Mouse (Mus musculus) heart, embryonic 12.5 days (tissue): ENCODE measurements around the gene Tead2. TPM values are rescaled to one million over a fixed set of nuclear protein-coding genes. Genes with fewer than 3 reads are reported as not detected.
A peak's percentile ranks its signal among the peaks of the same experiment; 100 is the strongest.
"Not testable (repeated sequence)": the region's sequence is repeated elsewhere in the genome, so short reads cannot be mapped to it uniquely, and the experiment has no call there.

Experiments used
- ATAC-seq: fragments of 200-750 bp; cut with Nextera tagmentation; 2 replicates; pipeline ENCODE4 v1.8.0; 2017; ENCODE audit warnings: moderate TSS enrichment, moderate library complexity; ENCODE audit not compliant: insufficient number of reproducible peaks, low FRiP score
- H3K27ac ChIP-seq: fragments of 300-500 bp; sonication (generic); 2 replicates; pipeline ENCODE4 v1.5.1; 2016; ENCODE audit warnings: mild to moderate bottlenecking, moderate library complexity; ENCODE audit not compliant: poor library complexity, severe bottlenecking
- H3K27me3 ChIP-seq: fragments of 300-500 bp; sonication (generic); replicated peaks from 2 replicates; pipeline ENCODE4 v1.6.1; 2016; ENCODE audit warnings: mild to moderate bottlenecking, moderate library complexity
- H3K36me3 ChIP-seq: fragments of 300-500 bp; sonication (generic); 2 replicates; pipeline ENCODE4 v1.6.1; 2016; ENCODE audit warnings: mild to moderate bottlenecking, moderate library complexity
- H3K4me1 ChIP-seq: fragments of 300-500 bp; sonication (generic); replicated peaks from 2 replicates; pipeline ENCODE4 v1.6.1; 2016; ENCODE audit warnings: mild to moderate bottlenecking
- H3K4me2 ChIP-seq: fragments of 300-500 bp; sonication (generic); 2 replicates; pipeline ENCODE4 v1.6.1; 2016; ENCODE audit warnings: mild to moderate bottlenecking, moderate library complexity
- H3K4me3 ChIP-seq: fragments of 300-500 bp; sonication (generic); 2 replicates; pipeline ENCODE4 v1.5.1; 2016; ENCODE audit warnings: mild to moderate bottlenecking
- H3K9ac ChIP-seq: fragments of 300-500 bp; sonication (generic); 2 replicates; pipeline ENCODE4 v1.6.1; 2016; ENCODE audit warnings: mild to moderate bottlenecking, moderate library complexity
- H3K9me3 ChIP-seq: fragments of 300-500 bp; sonication (generic); replicated peaks from 2 replicates; pipeline ENCODE4 v1.6.1; 2016; ENCODE audit warnings: mild to moderate bottlenecking, moderate library complexity
- WGBS: fragments of 180-500 bp; shearing (Covaris S2); methylation state at CpG from one replicate; pipeline ENCODE4 v1.1.7; 2016; 5-methylcytosine and 5-hydroxymethylcytosine counted together
- polyA plus RNA-seq: library from polyadenylated mRNA; unstranded; fragments of >200 nt; fragmentation: Nextera tagmentation; extraction: Ambion mirVana; gene quantifications from 2 replicates; pipeline ENCODE4 v1.2.1, GENCODE M21; 2016

Tead2 gene
- polyA plus RNA-seq, 1 experiment from 2014 or later, result 138 TPM

DNA sequence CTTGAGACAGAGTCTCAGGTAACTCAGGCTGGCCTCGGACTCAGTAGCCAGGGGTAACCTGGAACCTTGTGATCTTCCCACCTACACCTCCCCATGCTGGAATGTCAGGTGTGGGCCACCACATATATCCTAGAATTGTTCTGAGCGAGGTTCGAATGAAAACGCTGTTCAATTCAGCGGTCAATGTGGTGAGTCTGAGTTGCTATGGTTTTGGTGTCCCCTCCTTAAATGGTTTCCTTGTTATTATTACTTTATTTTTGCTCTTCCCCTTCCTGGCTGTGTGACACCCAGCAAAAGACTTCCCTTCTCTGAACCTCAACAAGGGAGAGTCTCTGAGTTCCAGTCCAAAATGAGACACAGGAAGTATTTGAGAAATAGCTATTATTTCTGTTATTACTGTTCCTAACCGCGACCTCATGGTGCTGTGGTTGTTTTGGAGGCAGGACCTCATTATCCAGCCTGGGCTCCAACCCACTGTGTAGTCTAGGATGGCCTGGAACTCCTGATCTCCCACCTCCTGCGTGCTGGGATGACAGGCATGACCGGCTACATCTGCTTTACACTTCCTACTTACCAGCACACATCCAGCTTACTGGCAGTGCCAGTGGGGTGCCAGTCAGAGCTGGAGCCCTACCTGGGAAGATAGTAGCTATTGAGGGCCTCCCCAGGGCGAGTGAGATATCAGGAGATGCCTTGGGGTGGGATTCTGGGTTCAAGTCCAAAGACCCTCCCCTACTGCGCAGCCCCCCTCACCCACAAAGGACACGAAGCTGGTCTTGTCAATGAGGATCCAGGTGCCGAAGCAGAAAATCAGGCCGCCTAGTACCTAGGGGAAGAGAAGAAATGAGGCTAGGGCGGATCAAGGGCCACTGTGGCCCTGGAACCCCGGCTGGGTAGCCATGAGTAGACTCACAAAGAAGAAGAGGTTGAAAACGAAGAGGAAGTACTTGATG is 22.5 kb downstream of the Tead2 start:
- Histone ChIP-seq H3K4me1 (peaks cover 46% of the 10 kb centered on the region), H3K27me3 (peaks cover 24% of the 10 kb centered on the region), H3K4me3 (no peak overlapping the region), H3K9me3 (no peaks in the 10 kb centered on the region), H3K27ac (no peak overlapping the region), H3K4me2 (peak overlapping the region; percentile 5), H3K9ac (no peak overlapping the region), H3K36me3 (peaks cover 12% of the 10 kb centered on the region)
- WGBS, result 71% methylated on average over 17 of the region's 17 CpGs
- no peak for ATAC-seq

DNA sequence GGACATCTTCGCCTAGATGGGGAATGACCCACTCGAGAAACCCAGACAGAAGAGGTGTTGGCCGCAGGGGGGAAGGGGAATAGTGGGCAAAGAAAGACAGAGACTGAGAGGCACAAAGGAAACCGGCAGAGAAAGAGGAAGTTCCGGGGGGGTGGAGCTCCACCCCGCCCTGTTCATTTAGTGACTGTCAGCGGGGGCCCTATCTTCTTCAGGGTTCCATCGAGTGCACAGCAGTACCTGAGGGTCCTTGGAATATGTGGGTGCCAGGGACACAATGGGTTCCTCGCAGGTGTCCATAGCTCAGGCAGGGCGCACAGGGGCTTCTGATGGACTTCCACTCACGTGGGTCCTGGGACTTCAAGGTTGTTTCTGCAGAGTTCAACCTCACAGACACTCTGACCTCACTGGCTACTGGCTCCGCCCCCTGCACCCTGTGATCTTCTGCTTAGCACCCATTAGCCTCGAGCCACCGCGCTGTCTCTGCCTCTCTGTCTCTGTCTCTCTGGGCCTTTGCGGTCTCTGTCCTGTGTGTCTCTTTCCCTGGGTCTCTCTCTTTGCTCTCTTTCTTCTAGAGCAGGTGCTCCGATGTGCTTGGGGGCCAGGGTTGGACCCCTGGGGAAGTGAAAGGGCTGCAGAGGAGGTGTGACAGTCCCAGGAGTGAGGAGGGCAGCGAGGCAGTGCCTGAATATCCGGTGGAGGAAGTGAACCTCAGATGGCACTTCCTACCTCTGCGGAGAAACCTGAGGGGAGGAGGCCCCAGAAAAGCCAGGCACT is 23.4 kb downstream of the Tead2 start, which contains the start of gene Cd37:
TSS of gene Cd37 (minus strand) at position 393 of the 774 bp plus-strand sequence.
- 33% methylated on average over 20 of the region's 20 CpGs for WGBS
- Histone ChIP-seq H3K36me3 (peaks cover 5% of the 10 kb centered on the region), H3K9ac (no peak within 1 kb of the TSS), H3K27ac (no peak within 1 kb of the TSS), H3K4me2 (peak within 1 kb of the TSS; percentile 5), H3K4me3 (no peak within 1 kb of the TSS), H3K9me3 (no peaks in the 10 kb centered on the region), H3K27me3 (peaks cover 24% of the 10 kb centered on the region), H3K4me1 (peaks cover 37% of the 10 kb centered on the region)
- no peak for ATAC-seq

DNA sequence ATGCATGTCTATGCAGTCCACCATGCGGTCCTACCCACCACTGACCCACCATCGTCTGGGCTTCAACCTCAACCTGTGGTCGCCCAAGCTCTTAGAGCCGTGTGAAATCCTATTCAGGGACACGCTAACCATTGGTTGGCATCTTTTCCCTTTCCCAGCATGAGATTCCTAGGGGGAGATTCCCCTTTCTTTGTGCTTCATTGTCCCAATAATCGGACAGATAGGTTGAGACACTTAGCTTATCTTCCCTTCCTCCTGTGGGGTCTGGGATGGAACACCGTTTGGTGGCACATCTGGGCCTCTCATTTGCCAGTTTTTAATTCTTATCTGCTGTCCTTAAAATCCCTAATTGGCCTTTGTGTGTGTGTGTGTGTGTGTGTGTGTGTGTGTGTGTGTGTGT is 24.6 kb downstream of the Tead2 start:
- WGBS, result 80% methylated on average over 7 of the region's 7 CpGs

DNA sequence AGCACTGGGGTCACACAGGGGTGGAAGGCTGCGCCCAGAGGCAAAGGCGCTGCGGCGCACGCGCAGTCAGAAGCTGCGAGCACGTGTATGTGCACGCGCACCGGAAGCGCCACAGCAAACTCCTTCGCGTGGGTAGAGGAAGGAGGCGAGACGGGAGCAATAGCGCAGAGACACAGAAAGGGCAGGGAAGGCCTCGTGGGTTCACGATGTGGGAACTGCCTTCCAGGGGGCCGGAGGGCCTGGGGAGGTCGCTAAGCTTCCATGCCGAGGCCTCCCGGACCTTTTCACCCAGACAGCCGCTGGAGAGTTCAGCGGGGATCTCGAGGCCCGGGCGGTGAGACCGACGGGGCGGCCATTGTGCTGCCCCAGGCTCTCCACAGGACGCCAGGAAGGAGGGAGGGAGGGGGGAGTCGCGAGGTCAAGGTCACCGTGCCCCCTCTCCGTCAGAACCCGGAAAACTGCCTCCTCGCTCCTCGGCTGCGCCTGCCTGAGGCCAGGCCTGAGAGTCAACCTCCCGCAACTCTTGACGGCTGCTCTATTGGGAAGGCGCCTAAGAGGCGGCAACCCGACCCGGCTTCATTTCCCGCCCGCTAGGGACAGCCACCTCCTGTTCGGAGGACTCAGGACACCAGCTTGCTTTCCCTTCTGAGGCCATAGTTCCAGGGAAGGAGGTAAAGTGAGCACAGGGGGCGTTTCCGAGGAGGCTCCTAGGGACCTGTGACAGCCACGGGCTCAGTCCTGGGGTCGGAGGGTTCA is 25.3 kb downstream of the Tead2 start, which contains the start of gene Slc6a16:
TSS of gene Slc6a16 (plus strand) at position 453 of the 756 bp plus-strand sequence.
- peak within 1 kb of the TSS; percentile 58 for H3K4me2 ChIP-seq
- H3K27me3 ChIP-seq, result peaks cover 24% of the 10 kb centered on the region
- peak; percentile 27; the same call in 1 of the 2 replicates for ATAC-seq
- peak within 1 kb of the TSS; percentile 33 for H3K4me3 ChIP-seq
- no peaks in the 10 kb centered on the region for H3K36me3 ChIP-seq
- 13% methylated on average over 53 of the region's 53 CpGs for WGBS
- peak within 1 kb of the TSS; percentile 58 for H3K9ac ChIP-seq
- H3K9me3 ChIP-seq, result no peaks in the 10 kb centered on the region
- H3K4me1 ChIP-seq, result peaks cover 20% of the 10 kb centered on the region
- H3K27ac ChIP-seq, result no peak within 1 kb of the TSS

More for the DNA sequence above, 24.6 kb downstream of the Tead2 start:
- Histone ChIP-seq H3K9me3 (no peaks in the 10 kb centered on the region), H3K4me2 (no peak overlapping the region), H3K27ac (no peak overlapping the region), H3K4me3 (no peak overlapping the region), H3K27me3 (peaks cover 24% of the 10 kb centered on the region), H3K9ac (no peak overlapping the region), H3K36me3 (no peaks in the 10 kb centered on the region), H3K4me1 (peaks cover 27% of the 10 kb centered on the region)
- ATAC-seq, result no peak

DNA sequence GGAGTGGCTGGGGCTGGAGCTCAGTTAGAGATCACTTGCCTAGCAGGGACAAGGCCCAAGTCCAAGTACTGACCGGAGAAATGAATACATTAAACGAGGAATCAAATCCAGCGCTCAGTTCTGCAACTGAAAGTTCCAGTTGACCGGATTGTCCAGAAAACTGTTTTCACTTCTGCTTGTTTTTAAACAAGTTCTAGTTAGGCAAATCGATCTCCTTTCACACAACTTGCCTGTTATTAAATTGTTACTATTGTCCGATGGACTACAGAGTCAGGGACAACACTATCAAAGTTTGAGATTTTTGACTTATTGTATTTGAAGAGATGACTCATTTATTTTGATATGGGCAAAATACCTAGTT is 25.8 kb downstream of the Tead2 start:
- Histone ChIP-seq H3K27ac (no peak overlapping the region), H3K9ac (peak overlapping the region; percentile 58), H3K27me3 (peaks cover 24% of the 10 kb centered on the region), H3K36me3 (no peaks in the 10 kb centered on the region), H3K9me3 (no peaks in the 10 kb centered on the region), H3K4me3 (peak overlapping the region; percentile 33), H3K4me1 (peaks cover 16% of the 10 kb centered on the region), H3K4me2 (peak overlapping the region; percentile 58)
- WGBS, result 79% methylated on average over 6 of the region's 6 CpGs
- ATAC-seq, result no peak

DNA sequence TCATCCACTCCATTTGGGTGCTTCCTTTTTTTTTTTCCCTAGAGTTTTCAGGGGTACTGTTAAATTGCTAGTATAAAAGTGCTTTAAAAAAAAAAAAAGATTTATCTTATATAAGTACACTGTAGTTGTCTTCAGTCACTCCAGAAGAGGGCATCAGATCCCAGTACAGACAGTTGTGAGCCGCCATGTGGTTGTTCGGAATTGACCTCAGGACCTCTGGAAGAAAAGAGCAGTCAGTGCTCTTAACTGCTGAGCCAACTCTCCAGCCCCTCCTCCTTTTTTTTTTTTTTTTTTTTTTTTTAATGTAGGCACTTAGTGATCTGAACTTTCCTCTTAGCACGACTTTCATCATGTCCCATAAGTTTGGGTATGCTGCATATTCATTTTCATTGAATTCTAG is 32.1 kb downstream of the Tead2 start:
- Histone ChIP-seq H3K9ac (no peak overlapping the region), H3K9me3 (no peaks in the 10 kb centered on the region), H3K4me1 (no peaks in the 10 kb centered on the region), H3K36me3 (no peaks in the 10 kb centered on the region), H3K27ac (no peak overlapping the region), H3K4me3 (no peak overlapping the region), H3K4me2 (no peak overlapping the region), H3K27me3 (no peaks in the 10 kb centered on the region)
- no peak for ATAC-seq
- WGBS, result 42% methylated on average over 3 of the region's 3 CpGs

DNA sequence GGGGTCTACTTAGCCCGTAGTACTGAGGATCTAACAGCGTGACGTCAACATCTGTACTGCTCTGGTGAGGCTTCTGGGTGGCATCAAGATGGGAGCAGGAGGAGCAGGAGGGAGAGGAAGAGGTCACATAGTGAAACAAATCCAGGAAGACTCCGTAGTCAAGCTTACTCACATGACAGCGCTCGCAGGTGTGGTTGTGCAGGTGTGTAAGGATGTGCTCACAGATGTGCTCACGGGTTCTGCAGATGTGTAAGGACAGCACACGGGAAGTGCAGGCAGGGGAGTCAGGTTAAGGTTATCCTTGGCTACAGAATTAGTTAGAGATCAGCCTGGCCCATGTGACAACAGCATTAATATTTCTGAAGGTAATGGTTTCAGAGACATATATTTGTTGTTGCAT is 38.3 kb downstream of the Tead2 start:
- 84% methylated on average over 8 of the region's 8 CpGs for whole genome bisulfite sequencing
- Histone ChIP-seq H3K9ac (no peak overlapping the region), H3K4me2 (no peak overlapping the region), H3K36me3 (no peaks in the 10 kb centered on the region), H3K27me3 (peaks cover 9% of the 10 kb centered on the region; the same call in 1 of the 2 replicates), H3K27ac (no peak overlapping the region), H3K4me3 (no peak overlapping the region), H3K4me1 (peaks cover 11% of the 10 kb centered on the region; the same call in 1 of the 2 replicates), H3K9me3 (no peaks in the 10 kb centered on the region)
- ATAC-seq, result no peak

DNA sequence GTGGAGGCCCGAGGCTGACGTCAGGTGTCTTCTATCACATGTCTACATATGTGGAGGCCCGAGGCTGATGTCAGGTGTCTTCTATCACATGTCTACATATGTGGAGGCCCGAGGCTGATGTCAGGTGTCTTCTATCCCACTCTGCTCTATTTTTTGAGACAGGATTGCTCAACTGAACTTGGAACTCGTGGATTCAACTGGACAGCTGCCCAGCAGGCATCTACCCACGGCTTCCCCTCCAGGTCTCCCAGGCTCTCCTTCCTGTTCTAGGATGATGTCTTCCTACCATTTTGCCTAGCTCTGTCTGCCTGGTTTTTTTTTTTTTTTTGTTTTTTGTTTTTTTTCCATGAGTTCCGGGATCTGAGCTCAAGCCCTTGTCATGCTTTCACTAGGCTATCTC is 40.3 kb downstream of the Tead2 start:
- H3K9ac ChIP-seq, H3K27ac ChIP-seq, H3K4me3 ChIP-seq, ATAC-seq, H3K36me3 ChIP-seq, H3K4me2 ChIP-seq, H3K9me3 ChIP-seq: not testable (repeated sequence)
- peaks cover 11% of the 10 kb centered on the region; the same call in 1 of the 2 replicates for H3K4me1 ChIP-seq
- 65% methylated on average over 7 of the region's 7 CpGs for WGBS
- peaks cover 17% of the 10 kb centered on the region; the same call in 1 of the 2 replicates for H3K27me3 ChIP-seq

DNA sequence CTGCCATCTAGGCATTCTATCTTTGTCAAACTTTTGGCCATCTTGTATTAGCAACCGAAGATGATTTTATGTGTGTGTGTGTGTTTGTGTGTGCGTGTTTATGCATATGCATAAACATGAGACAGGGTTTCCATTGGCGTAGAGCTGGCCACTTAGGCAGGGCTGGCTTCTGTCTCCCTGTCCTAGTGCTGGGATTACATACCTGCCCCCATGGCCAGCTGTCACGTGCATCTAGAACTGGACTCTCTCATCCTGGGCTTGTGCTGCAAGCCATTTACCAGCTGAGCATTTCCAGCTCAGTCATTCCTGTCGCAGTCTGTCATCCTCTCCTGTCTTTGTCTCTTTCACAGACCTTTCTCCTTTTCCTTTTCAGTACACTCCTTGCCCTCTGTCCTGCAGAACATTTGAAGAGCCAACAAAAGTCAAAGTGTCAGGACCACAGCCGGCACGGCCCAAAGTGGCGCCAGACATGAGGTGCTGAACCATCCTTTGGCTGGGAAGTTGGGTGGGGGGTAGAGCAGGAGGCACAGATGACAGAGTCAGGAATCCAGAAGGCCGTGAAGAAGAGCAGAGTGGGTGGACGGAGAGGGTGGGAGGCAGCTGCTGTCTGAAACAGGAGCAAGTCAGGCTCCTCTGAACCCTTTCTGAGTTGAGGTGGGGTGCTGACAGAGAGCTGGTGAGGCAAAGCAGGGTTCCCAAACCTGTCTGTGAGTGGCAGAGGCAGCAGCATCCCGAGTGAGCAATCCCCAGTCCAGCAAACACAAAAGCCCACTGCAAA is 41.7 kb downstream of the Tead2 start:
- peaks cover 17% of the 10 kb centered on the region; the same call in 1 of the 2 replicates for H3K27me3 ChIP-seq
- H3K4me2 ChIP-seq, result no peak overlapping the region
- H3K4me1 ChIP-seq, result peaks cover 25% of the 10 kb centered on the region
- no peaks in the 10 kb centered on the region for H3K9me3 ChIP-seq
- peak overlapping the region; percentile 26; the same call in 1 of the 2 replicates for H3K9ac ChIP-seq
- H3K27ac ChIP-seq, result no peak overlapping the region
- 45% methylated on average over 11 of the region's 11 CpGs for WGBS
- no peak for ATAC-seq
- no peak overlapping the region for H3K4me3 ChIP-seq
- no peaks in the 10 kb centered on the region for H3K36me3 ChIP-seq

DNA sequence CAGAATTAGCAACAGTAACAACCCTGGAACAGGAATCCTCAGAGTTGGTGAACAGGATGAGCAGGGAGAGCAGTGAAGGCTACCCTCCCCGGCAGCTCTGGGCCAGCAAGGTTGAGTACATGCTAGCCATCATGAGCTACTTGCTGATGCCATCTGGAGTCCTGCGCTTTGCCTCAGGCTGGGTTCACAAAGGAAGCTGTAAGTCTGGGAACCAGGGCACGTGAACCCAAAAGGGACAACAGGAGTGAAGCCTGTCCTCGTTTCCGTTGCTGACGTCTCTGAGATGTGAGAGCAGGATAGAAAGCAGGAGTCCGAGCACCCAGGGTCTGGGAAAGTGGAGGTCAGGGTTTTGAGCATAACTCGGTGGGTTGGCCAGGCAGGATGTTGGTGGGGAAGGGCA is 43.7 kb downstream of the Tead2 start:
- 83% methylated on average over 8 of the region's 8 CpGs for WGBS
- Histone ChIP-seq H3K9me3 (no peaks in the 10 kb centered on the region), H3K4me3 (no peak overlapping the region), H3K9ac (no peak overlapping the region), H3K4me2 (no peak overlapping the region), H3K27me3 (peaks cover 17% of the 10 kb centered on the region; the same call in 1 of the 2 replicates), H3K27ac (no peak overlapping the region), H3K36me3 (no peaks in the 10 kb centered on the region), H3K4me1 (peaks cover 37% of the 10 kb centered on the region)
- ATAC-seq, result no peak
